Mouse (Mus musculus) kidney, embryonic 16.5 days (tissue): ENCODE measurements around the gene Pdcd4. TPM values are rescaled to one million over a fixed set of nuclear protein-coding genes. Genes with fewer than 3 reads are reported as not detected.

Source experiments
- ATAC-seq: fragments of 200-750 bp; cut with Nextera tagmentation; 2 replicates; pipeline ENCODE4 v1.8.0; 2017; ENCODE audit warnings: moderate TSS enrichment; ENCODE audit not compliant: low FRiP score, low TSS enrichment
- H3K27ac ChIP-seq: fragments of 300-500 bp; sonication (generic); 2 replicates; pipeline ENCODE4 v1.5.1; 2014; ENCODE audit warnings: low read length
- H3K27me3 ChIP-seq: fragments of 300-500 bp; sonication (generic); 2 replicates; pipeline ENCODE4 v1.6.1; 2014; ENCODE audit warnings: low read length, control low read depth, mixed read lengths; ENCODE audit not compliant: insufficient read depth
- H3K36me3 ChIP-seq: fragments of 300-500 bp; sonication (generic); 2 replicates; pipeline ENCODE4 v1.6.1; 2014; ENCODE audit warnings: low read length, control low read depth, mixed read lengths; ENCODE audit not compliant: insufficient read depth
- H3K4me1 ChIP-seq: fragments of 300-500 bp; sonication (generic); 2 replicates; pipeline ENCODE4 v1.6.1; 2014; ENCODE audit warnings: low read length, control low read depth, mixed read lengths; ENCODE audit not compliant: insufficient read depth
- H3K4me2 ChIP-seq: fragments of 300-500 bp; sonication (generic); replicated peaks from 2 replicates; pipeline ENCODE4 v1.6.1; 2014; ENCODE audit warnings: low read depth, low read length
- H3K4me3 ChIP-seq: fragments of 300-500 bp; sonication (generic); 2 replicates; pipeline ENCODE4 v1.5.1; 2014; ENCODE audit warnings: mild to moderate bottlenecking, low read length
- H3K9ac ChIP-seq: fragments of 300-500 bp; sonication (generic); replicated peaks from 2 replicates; pipeline ENCODE4 v1.6.1; 2014; ENCODE audit warnings: low read length
- H3K9me3 ChIP-seq: fragments of 300-500 bp; sonication (generic); 2 replicates; pipeline ENCODE4 v1.6.1; 2016; ENCODE audit warnings: low read length, control low read depth
- WGBS: fragments of 180-500 bp; shearing (Covaris S2); extraction: QIAGEN DNeasy Blood & Tissue Kit; methylation state at CpG from one replicate; pipeline ENCODE4 v1.1.7; 2014; 5-methylcytosine and 5-hydroxymethylcytosine counted together
- polyA plus RNA-seq: library from polyadenylated mRNA; unstranded; fragments of >200 nt; fragmentation: Nextera tagmentation; extraction: Ambion mirVana; gene quantifications from 2 replicates; pipeline ENCODE4 v1.2.1, GENCODE M21; 2015

Gene Pdcd4
- 106 and 122 TPM in 2 replicates for polyA plus RNA-seq

GRCm38 (mm10) chr19:53892061-53892460 is at the start of gene Pdcd4:
TSS of gene Pdcd4 (plus strand) at chr19:53892231.
- H3K9me3 ChIP-seq = no peaks in the 10 kb centered on the region
- 42% methylated on average over 3 of the region's 3 CpGs for WGBS
- H3K4me2 ChIP-seq = no peak within 1 kb of the TSS; the same call in 1 of the 2 replicates
- H3K27ac ChIP-seq = peak within 1 kb of the TSS; percentile 78
- ATAC-seq = peak; percentile 82
- no peaks in the 10 kb centered on the region for H3K27me3 ChIP-seq
- H3K4me1 ChIP-seq = peaks cover 24% of the 10 kb centered on the region; the same call in 1 of the 2 replicates
- H3K9ac ChIP-seq = no peak within 1 kb of the TSS
- H3K36me3 ChIP-seq = no peaks in the 10 kb centered on the region
- no peak within 1 kb of the TSS for H3K4me3 ChIP-seq

DNA sequence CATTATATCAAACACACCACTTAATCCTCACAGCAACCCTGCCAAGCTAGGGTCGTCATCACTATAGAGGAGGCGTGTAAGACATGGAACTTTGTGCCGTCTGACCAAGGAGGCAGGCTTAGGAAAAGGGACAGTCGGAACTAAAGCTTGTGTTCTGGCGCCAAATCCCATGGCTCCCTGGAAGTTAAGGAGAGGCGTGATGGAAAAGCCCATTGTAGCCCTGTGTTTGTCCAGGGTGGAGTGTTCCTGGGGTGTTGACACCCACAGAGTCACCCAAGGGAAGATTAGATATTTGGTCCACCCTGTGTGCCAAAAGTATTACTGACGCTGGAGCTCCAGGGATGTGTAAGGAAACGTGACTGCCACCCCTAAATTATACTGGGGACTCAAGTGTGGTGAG is 48.1 kb upstream of the Pdcd4 start:
- no peak overlapping the region for H3K9ac ChIP-seq
- H3K4me2 ChIP-seq = no peak overlapping the region
- ATAC-seq = no peak
- no peaks in the 10 kb centered on the region for H3K4me1 ChIP-seq
- 90% methylated on average over 8 of the region's 8 CpGs for WGBS
- H3K27ac ChIP-seq = no peak overlapping the region
- H3K27me3 ChIP-seq = no peaks in the 10 kb centered on the region
- H3K4me3 ChIP-seq = no peak overlapping the region
- H3K36me3 ChIP-seq = no peaks in the 10 kb centered on the region; the same call in 1 of the 2 replicates
- H3K9me3 ChIP-seq = no peaks in the 10 kb centered on the region

- no peak overlapping the region for H3K27ac ChIP-seq
- no peak overlapping the region for H3K4me2 ChIP-seq
- no peaks in the 10 kb centered on the region; the same call in 1 of the 2 replicates for H3K36me3 ChIP-seq
- H3K9me3 ChIP-seq = no peaks in the 10 kb centered on the region
- WGBS = 87% methylated on average over 10 of the region's 10 CpGs
- no peak overlapping the region for H3K9ac ChIP-seq
- no peaks in the 10 kb centered on the region for H3K27me3 ChIP-seq
- no peak overlapping the region for H3K4me3 ChIP-seq
- H3K4me1 ChIP-seq = peaks cover 39% of the 10 kb centered on the region
- ATAC-seq = no peak
Observed at GRCm38 (mm10) chr19:53848272-53848995, 43.6 kb upstream of the Pdcd4 start.

DNA sequence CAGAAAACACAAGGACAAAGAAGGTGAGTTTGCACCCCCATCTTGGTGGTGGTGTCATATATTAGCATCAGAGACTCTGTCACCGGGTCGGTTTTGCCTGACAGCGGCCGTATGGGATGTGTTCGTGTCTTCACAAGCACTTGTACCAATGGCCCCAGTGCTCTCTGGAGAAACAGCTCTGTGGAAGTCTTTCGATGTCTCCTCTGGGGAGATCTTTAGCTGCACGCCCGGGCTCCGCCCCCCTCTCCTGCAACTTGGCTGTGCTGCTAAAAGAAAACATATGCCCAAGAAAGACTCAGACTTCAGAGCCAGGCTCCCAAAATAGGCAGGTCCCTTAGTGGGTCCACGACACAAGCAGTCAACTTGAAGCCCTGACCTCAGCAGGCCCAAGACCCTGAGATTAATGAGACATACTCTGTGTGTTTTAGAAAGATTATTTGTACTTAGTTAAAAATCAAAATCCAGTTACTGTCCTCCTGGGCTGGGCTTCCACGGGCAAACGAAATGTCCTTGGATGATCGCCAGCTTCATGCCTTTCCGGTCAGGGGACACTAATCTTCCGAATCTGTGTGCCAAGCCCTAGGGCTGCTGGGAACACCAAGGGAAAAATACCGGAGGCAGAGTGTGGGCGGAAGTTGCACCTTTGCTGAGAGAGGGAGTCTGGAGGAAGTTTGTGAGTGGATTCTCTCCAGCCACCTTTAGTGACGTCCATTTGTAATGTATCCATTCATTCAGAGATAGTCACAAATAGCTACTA is 41.7 kb upstream of the Pdcd4 start:
- Histone ChIP-seq H3K27me3 (no peaks in the 10 kb centered on the region), H3K9me3 (no peaks in the 10 kb centered on the region), H3K4me3 (no peak overlapping the region), H3K9ac (peak overlapping the region; percentile 45; the same call in 1 of the 2 replicates), H3K4me2 (0 out of 2 replicates have a peak overlapping the region, but pooled peaks have one; percentile 10), H3K27ac (peak overlapping the region; percentile 77), H3K4me1 (peaks cover 46% of the 10 kb centered on the region), H3K36me3 (no peaks in the 10 kb centered on the region)
- WGBS = 32% methylated on average over 18 of the region's 18 CpGs
- no peak for ATAC-seq

DNA sequence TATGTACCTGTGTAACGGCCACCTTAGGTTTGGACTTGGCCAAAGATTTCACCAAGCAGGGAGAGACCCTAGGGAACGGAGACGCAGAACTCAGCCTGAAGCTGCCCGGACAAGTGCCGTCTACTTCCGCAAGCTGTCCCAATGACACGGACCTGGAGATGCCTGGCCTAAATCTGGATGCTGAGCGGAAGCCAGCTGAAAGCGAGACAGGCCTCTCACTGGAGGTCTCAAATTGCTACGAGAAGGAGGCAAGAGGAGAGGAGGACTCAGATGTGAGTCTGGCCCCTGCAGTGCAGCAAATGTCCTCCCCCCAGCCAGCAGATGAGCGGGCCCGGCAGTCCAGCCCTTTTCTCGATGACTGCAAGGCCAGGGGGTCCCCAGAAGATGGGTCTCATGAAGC is 40.7 kb upstream of the Pdcd4 start:
- WGBS = 65% methylated on average over 13 of the region's 13 CpGs

GRCm38 (mm10) chr19:53851826-53852698 is 40.0 kb upstream of the Pdcd4 start:
- H3K27ac ChIP-seq = peak overlapping the region; percentile 93
- H3K4me1 ChIP-seq = peaks cover 47% of the 10 kb centered on the region
- 66% methylated on average over 14 of the region's 14 CpGs for WGBS
- no peaks in the 10 kb centered on the region for H3K27me3 ChIP-seq
- H3K9ac ChIP-seq = 0 out of 2 replicates have a peak overlapping the region, but pooled peaks have one; percentile 13
- H3K4me3 ChIP-seq = no peak overlapping the region
- H3K9me3 ChIP-seq = no peaks in the 10 kb centered on the region
- peak; percentile 44 for ATAC-seq
- peak overlapping the region; percentile 50; the same call in 1 of the 2 replicates for H3K4me2 ChIP-seq
- no peaks in the 10 kb centered on the region for H3K36me3 ChIP-seq

More for the DNA sequence above, 40.7 kb upstream of the Pdcd4 start:
- no peak for ATAC-seq
- Histone ChIP-seq H3K9me3 (no peaks in the 10 kb centered on the region), H3K36me3 (no peaks in the 10 kb centered on the region), H3K9ac (no peak overlapping the region), H3K4me1 (peaks cover 46% of the 10 kb centered on the region), H3K4me2 (no peak overlapping the region), H3K27ac (peak overlapping the region; percentile 93), H3K4me3 (no peak overlapping the region), H3K27me3 (no peaks in the 10 kb centered on the region)

GRCm38 (mm10) chr19:53852699-53853451 is 39.2 kb upstream of the Pdcd4 start:
- Histone ChIP-seq H3K9ac (no peak overlapping the region), H3K4me3 (no peak overlapping the region), H3K27ac (peak overlapping the region; percentile 93), H3K4me1 (peaks cover 50% of the 10 kb centered on the region), H3K36me3 (no peaks in the 10 kb centered on the region), H3K4me2 (peak overlapping the region; percentile 50), H3K27me3 (no peaks in the 10 kb centered on the region), H3K9me3 (no peaks in the 10 kb centered on the region)
- peak; percentile 94 for ATAC-seq
- 14% methylated on average over 15 of the region's 15 CpGs for WGBS

GRCm38 (mm10) chr19:53854978-53855377 is 37.1 kb upstream of the Pdcd4 start:
- no peak overlapping the region for H3K4me2 ChIP-seq
- ATAC-seq = no peak
- H3K4me3 ChIP-seq = no peak overlapping the region
- H3K27me3 ChIP-seq = no peaks in the 10 kb centered on the region
- H3K9ac ChIP-seq = no peak overlapping the region
- H3K9me3 ChIP-seq = no peaks in the 10 kb centered on the region
- H3K27ac ChIP-seq = no peak overlapping the region
- WGBS = 68% methylated on average over 4 of the region's 4 CpGs
- H3K4me1 ChIP-seq = peaks cover 61% of the 10 kb centered on the region
- H3K36me3 ChIP-seq = no peaks in the 10 kb centered on the region

DNA sequence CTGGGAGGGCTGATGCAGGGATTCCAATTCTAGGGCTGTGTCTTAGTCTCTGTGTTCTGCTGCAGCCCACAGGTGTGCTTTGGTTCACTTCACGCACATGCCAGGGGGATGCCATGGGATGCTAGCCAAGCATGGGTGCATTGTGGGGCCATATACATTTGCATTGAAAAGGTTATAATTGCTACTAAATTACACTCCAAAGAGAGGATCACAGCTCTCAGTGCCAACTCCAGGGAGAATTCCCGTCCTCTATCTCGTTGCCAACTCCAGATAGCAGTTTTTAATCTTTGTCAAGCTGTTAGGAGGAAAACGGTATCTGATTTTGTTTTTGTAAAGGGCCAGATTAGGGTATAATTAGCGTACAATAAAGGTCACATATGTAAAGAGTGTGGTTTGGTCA is 36.2 kb upstream of the Pdcd4 start:
- no peak overlapping the region for H3K9ac ChIP-seq
- H3K27ac ChIP-seq = no peak overlapping the region
- no peaks in the 10 kb centered on the region for H3K36me3 ChIP-seq
- H3K4me1 ChIP-seq = peaks cover 53% of the 10 kb centered on the region
- H3K4me2 ChIP-seq = no peak overlapping the region
- no peak overlapping the region for H3K4me3 ChIP-seq
- H3K27me3 ChIP-seq = no peaks in the 10 kb centered on the region
- 79% methylated on average over 5 of the region's 5 CpGs for WGBS
- ATAC-seq = no peak
- no peaks in the 10 kb centered on the region for H3K9me3 ChIP-seq
